ENCODE assay signal across 8 mouse cellular contexts in the genomic region with DNA sequence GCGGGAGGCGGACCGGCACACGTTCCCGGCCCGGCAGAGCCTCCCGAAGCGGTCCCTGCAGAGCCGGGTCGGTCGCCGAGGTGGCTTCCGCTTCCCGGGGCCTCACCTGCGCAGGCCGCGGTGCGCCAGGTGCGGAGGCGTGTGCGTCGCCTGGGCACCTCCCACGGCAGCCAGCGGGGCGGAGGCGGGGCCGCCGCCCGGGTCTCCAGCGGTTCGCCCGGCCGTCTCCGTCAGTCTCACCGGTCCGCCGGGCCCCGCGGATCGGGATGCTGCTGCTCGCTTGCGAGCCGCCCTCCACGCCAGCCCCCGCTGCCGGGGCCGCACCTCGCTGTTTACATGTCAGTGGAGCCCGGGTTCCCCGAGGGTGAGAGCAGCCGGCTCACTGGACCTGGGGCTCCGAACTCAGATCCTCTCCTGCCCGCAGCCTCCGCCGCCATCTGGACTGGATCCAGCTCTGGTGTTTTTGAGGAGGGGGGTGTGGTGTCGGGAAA. TPM values are rescaled to one million over a fixed set of nuclear protein-coding genes. Genes with fewer than 3 reads are reported as not detected.
DNase-seq lines count a peak whose midpoint lies in the region; ATAC-seq lines count a peak whose summit lies in the region.

No protein-coding gene starts in this region.

- peak overlapping the region; percentile 52 for H3K27ac ChIP-seq in liver, embryonic 11.5 days (ENCODE audit: low read depth, low read length)
- peak overlapping the region; percentile 86 for H3K27ac ChIP-seq in neural tube, embryonic 12.5 days

- WGBS in liver, embryonic 11.5 days, result 0% methylated on average over 49 of the region's 56 CpGs
- WGBS in neural tube, embryonic 12.5 days, result under 1% methylated on average over 56 of the region's 56 CpGs

- ATAC-seq in activated CD4-positive, CD25-positive, alpha-beta regulatory T cell, adult 4 months, result peak; percentile 69
- ATAC-seq in liver, embryonic 11.5 days (replicated peaks; ENCODE audit: low FRiP score), result peak; percentile 51; the same call in 1 of the 2 replicates
- no peak; the same call in 1 of the 2 replicates for ATAC-seq in neural tube, embryonic 12.5 days (ENCODE audit: low FRiP score, low read depth)

- DNase-seq in B cell, adult 2 months, result peak; percentile 75 to 78
- DNase-seq in embryo, embryonic 9.5 days (ENCODE audit: extremely low spot score), result peak; percentile 58
- peak; percentile 55 to 63 for DNase-seq in gastrocnemius, postnatal 4 days (ENCODE audit: low spot score in 2 of 2)
- peak; percentile 85 for DNase-seq in kidney, adult 18-20 months
- DNase-seq in liver, embryonic 11.5 days (ENCODE audit: low spot score), result peak; percentile 65
- peak; percentile 81 for DNase-seq in urinary bladder, postnatal 14 days (ENCODE audit: low spot score)

- H3K4me2 ChIP-seq in liver, embryonic 11.5 days, result peak overlapping the region; percentile 91
- H3K4me2 ChIP-seq in neural tube, embryonic 12.5 days (replicated peaks), result peak overlapping the region; percentile 90

- H3K27me3 ChIP-seq in liver, embryonic 11.5 days (replicated peaks; ENCODE audit: control insufficient read depth, insufficient read depth, low read length), result peaks cover 12% of the 10 kb centered on the region
- no peaks in the 10 kb centered on the region for H3K27me3 ChIP-seq in neural tube, embryonic 12.5 days (replicated peaks)

- peak overlapping the region; percentile 61 for H3K9ac ChIP-seq in liver, embryonic 11.5 days (ENCODE audit: low read depth, low read length)
- H3K9ac ChIP-seq in neural tube, embryonic 12.5 days, result peak overlapping the region; percentile 95

- no peaks in the 10 kb centered on the region for H3K36me3 ChIP-seq in liver, embryonic 11.5 days (ENCODE audit: control insufficient read depth, insufficient read depth, low read length)
- H3K36me3 ChIP-seq in neural tube, embryonic 12.5 days, result no peaks in the 10 kb centered on the region

- H3K9me3 ChIP-seq in liver, embryonic 11.5 days (ENCODE audit: control insufficient read depth, low read length), result no peaks in the 10 kb centered on the region
- no peaks in the 10 kb centered on the region for H3K9me3 ChIP-seq in neural tube, embryonic 12.5 days

- H3K4me3 ChIP-seq in liver, embryonic 11.5 days (ENCODE audit: low read depth, low read length), result peak overlapping the region; percentile 69
- peak overlapping the region; percentile 87 for H3K4me3 ChIP-seq in neural tube, embryonic 12.5 days

- H3K4me1 ChIP-seq in liver, embryonic 11.5 days (replicated peaks; ENCODE audit: control insufficient read depth, insufficient read depth, low read length), result peaks cover 19% of the 10 kb centered on the region; the same call in 1 of the 2 replicates
- peaks cover 54% of the 10 kb centered on the region for H3K4me1 ChIP-seq in neural tube, embryonic 12.5 days

RNA-seq across cellular contexts. Expression of a gene that starts 0.4 kb away (rescaled TPM):
- 10 to 100 TPM; 40.3 to 47.5 TPM for polyA plus RNA-seq in activated CD4-positive, CD25-positive, alpha-beta regulatory T cell, adult 4 months (2017; shearing (Covaris generic))
- 1 to 10 TPM; 7.5 to 8.2 TPM for total RNA-seq in gastrocnemius, postnatal 4 days (2021)
- polyA plus RNA-seq in liver, embryonic 11.5 days (2014; fragmentation: Nextera tagmentation; extraction: Ambion mirVana), result 4.1 and 6.5 TPM in 2 replicates
- polyA plus RNA-seq in neural tube, embryonic 12.5 days (2016; fragmentation: Nextera tagmentation; extraction: Ambion mirVana), result 11.5 and 14.4 TPM in 2 replicates

RNA-seq across cellular contexts. Expression of a gene that starts 35.1 kb away (rescaled TPM):
- polyA plus RNA-seq in activated CD4-positive, CD25-positive, alpha-beta regulatory T cell, adult 4 months (2017; shearing (Covaris generic)), result 100 to 1,000 TPM; 107 to 124 TPM
- 10 to 100 TPM; 36.4 to 41.9 TPM for total RNA-seq in gastrocnemius, postnatal 4 days (2021)
- 100 and 109 TPM in 2 replicates for polyA plus RNA-seq in liver, embryonic 11.5 days (2014; fragmentation: Nextera tagmentation; extraction: Ambion mirVana)
- 121 and 124 TPM in 2 replicates for polyA plus RNA-seq in neural tube, embryonic 12.5 days (2016; fragmentation: Nextera tagmentation; extraction: Ambion mirVana)

RNA-seq across cellular contexts. Expression of a gene that starts 39.1 kb away (rescaled TPM):
- not detected for polyA plus RNA-seq in activated CD4-positive, CD25-positive, alpha-beta regulatory T cell, adult 4 months (2017; shearing (Covaris generic))
- total RNA-seq in gastrocnemius, postnatal 4 days (2021), result not detected
- 0.48 TPM in 1 of 2 replicates, not detected in the other for polyA plus RNA-seq in liver, embryonic 11.5 days (2014; fragmentation: Nextera tagmentation; extraction: Ambion mirVana)
- polyA plus RNA-seq in neural tube, embryonic 12.5 days (2016; fragmentation: Nextera tagmentation; extraction: Ambion mirVana), result 3.9 and 4.0 TPM in 2 replicates

RNA-seq across cellular contexts. Expression of a gene that starts 39.9 kb away (rescaled TPM):
- polyA plus RNA-seq in activated CD4-positive, CD25-positive, alpha-beta regulatory T cell, adult 4 months (2017; shearing (Covaris generic)), result not detected
- total RNA-seq in gastrocnemius, postnatal 4 days (2021), result not detected
- not detected in 2 replicates for polyA plus RNA-seq in liver, embryonic 11.5 days (2014; fragmentation: Nextera tagmentation; extraction: Ambion mirVana)
- 0.25 and 0.69 TPM in 2 replicates for polyA plus RNA-seq in neural tube, embryonic 12.5 days (2016; fragmentation: Nextera tagmentation; extraction: Ambion mirVana)

RNA-seq across cellular contexts. Expression of a gene that starts 51.3 kb away (rescaled TPM):
- 10 to 100 TPM; 30.7 to 39.8 TPM for polyA plus RNA-seq in activated CD4-positive, CD25-positive, alpha-beta regulatory T cell, adult 4 months (2017; shearing (Covaris generic))
- 10 to 100 TPM; 48.8 to 55.1 TPM for total RNA-seq in gastrocnemius, postnatal 4 days (2021)
- 26.0 and 28.8 TPM in 2 replicates for polyA plus RNA-seq in liver, embryonic 11.5 days (2014; fragmentation: Nextera tagmentation; extraction: Ambion mirVana)
- 20.4 and 21.4 TPM in 2 replicates for polyA plus RNA-seq in neural tube, embryonic 12.5 days (2016; fragmentation: Nextera tagmentation; extraction: Ambion mirVana)
